Mouse (Mus musculus): ENCODE measurements around the gene Tmem178b. TPM values are rescaled to one million over a fixed set of nuclear protein-coding genes. Genes with fewer than 3 reads are reported as not detected.
A peak's percentile ranks its signal among the peaks of the same experiment; 100 is the strongest.

The Tmem178b gene
- polyA plus RNA-seq, 1 experiment from 2014 or later = 7.3 TPM

DNA sequence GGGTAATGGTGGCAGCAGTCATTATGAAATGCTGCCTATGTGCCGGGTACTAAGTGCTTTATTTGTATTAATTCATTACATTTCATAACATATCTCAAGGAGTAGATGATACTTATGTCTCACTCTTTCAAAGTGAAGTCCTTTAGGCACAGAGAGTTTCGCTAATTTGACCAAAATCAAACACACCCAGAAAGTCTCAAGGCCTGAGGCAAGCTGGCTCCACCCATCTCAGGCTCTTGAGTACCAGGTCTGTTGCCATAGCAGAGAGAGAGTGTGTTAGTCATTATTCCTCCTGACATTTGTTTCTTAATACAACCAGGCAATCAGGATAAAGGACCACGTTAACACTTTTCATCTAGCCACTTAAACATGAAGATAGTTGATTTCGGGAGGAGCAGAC is 117.7 kb downstream of the Tmem178b start:
- H3K27me3 ChIP-seq (ENCODE audit: control insufficient read depth, insufficient read depth, low read length) = no peaks in the 10 kb centered on the region
- H3K27ac ChIP-seq (ENCODE audit: low read depth, low read length) = no peak overlapping the region
- no peak overlapping the region for H3K4me2 ChIP-seq (ENCODE audit: low read depth)
- DNase-seq (ENCODE audit: low spot score) (no peak), ATAC-seq (ENCODE audit: insufficient read depth, low FRiP score, low TSS enrichment) (no peak)
- H3K9me3 ChIP-seq (ENCODE audit: control insufficient read depth, low read length) = no peaks in the 10 kb centered on the region
- WGBS = 77% methylated on average over 4 of the region's 4 CpGs
- H3K4me3 ChIP-seq (ENCODE audit: low read depth, low read length) = no peak overlapping the region
- H3K4me1 ChIP-seq (ENCODE audit: control insufficient read depth, insufficient read depth, low read length) = no peaks in the 10 kb centered on the region
- H3K9ac ChIP-seq (ENCODE audit: low read length) = no peak overlapping the region
- no peaks in the 10 kb centered on the region for H3K36me3 ChIP-seq (ENCODE audit: control insufficient read depth, insufficient read depth, low read length)

- peak; percentile 46 for DNase-seq (ENCODE audit: low spot score)
- Histone ChIP-seq H3K9ac (ENCODE audit: low read length) (no peak overlapping the region), H3K4me2 (ENCODE audit: low read depth) (no peak overlapping the region), H3K9me3 (ENCODE audit: control insufficient read depth, low read length) (no peaks in the 10 kb centered on the region), H3K27ac (ENCODE audit: low read depth, low read length) (no peak overlapping the region), H3K27me3 (ENCODE audit: control insufficient read depth, insufficient read depth, low read length) (no peaks in the 10 kb centered on the region), H3K4me1 (ENCODE audit: control insufficient read depth, insufficient read depth, low read length) (no peaks in the 10 kb centered on the region), H3K36me3 (ENCODE audit: control insufficient read depth, insufficient read depth, low read length) (no peaks in the 10 kb centered on the region), H3K4me3 (ENCODE audit: low read depth, low read length) (no peak overlapping the region)
- ATAC-seq (ENCODE audit: insufficient read depth, low FRiP score, low TSS enrichment) = 0 out of 2 replicates have a peak, but pooled peaks have one; percentile 23
- WGBS = 41% methylated on average over 6 of the region's 6 CpGs
Observed at GRCm38 (mm10) chr6:39991922-39992321, 118.9 kb downstream of the Tmem178b start.

- no peaks in the 10 kb centered on the region for H3K36me3 ChIP-seq (ENCODE audit: control insufficient read depth, insufficient read depth, low read length)
- no peak overlapping the region for H3K27ac ChIP-seq (ENCODE audit: low read depth, low read length)
- no peaks in the 10 kb centered on the region for H3K9me3 ChIP-seq (ENCODE audit: control insufficient read depth, low read length)
- H3K27me3 ChIP-seq (ENCODE audit: control insufficient read depth, insufficient read depth, low read length) = no peaks in the 10 kb centered on the region
- 82% methylated on average over 11 of the region's 11 CpGs for WGBS
- ATAC-seq (ENCODE audit: insufficient read depth, low FRiP score, low TSS enrichment) (no peak), DNase-seq (ENCODE audit: low spot score) (no peak)
- no peak overlapping the region for H3K9ac ChIP-seq (ENCODE audit: low read length)
- H3K4me2 ChIP-seq (ENCODE audit: low read depth) = no peak overlapping the region
- H3K4me3 ChIP-seq (ENCODE audit: low read depth, low read length) = no peak overlapping the region
- no peaks in the 10 kb centered on the region for H3K4me1 ChIP-seq (ENCODE audit: control insufficient read depth, insufficient read depth, low read length)
Observed at GRCm38 (mm10) chr6:40006006-40006765, 133.1 kb downstream of the Tmem178b start.

DNA sequence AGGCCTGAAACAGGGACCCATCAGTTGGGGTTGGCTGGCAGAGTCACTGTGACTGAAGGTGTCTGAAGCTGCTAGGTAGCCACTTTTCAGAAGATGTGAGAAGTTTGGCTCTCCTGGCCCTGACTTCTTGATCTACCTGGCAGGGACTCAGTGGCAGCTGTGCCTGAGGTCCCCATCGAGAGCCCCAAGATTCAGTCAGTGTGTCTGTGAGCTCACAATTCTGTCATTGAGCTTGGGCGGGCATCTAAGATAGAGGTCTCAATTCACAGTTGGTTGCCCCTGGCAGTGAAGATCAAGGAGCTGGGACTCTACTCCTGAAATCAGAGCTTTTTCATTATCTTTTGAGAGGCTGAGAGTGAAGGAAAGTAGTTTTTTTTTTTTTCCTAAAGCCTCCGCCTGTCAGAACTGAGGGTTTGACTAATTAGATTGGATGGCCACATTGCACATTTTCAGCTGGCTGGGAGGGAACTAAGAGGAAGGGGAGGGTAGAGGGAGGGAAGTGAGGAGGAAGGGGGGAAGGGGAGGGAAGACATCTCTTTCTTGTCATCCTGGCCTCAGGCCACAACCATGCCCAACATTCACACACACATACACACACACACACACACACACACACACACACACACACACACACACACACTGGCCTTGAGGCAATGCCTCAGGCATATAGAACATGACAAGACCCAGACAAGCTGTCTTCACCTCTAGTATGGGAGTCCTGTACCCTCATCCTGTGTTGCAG is 135.3 kb downstream of the Tmem178b start:
- H3K27me3 ChIP-seq (ENCODE audit: control insufficient read depth, insufficient read depth, low read length) = no peaks in the 10 kb centered on the region
- no peak overlapping the region for H3K27ac ChIP-seq (ENCODE audit: low read depth, low read length)
- no peaks in the 10 kb centered on the region for H3K4me1 ChIP-seq (ENCODE audit: control insufficient read depth, insufficient read depth, low read length)
- DNase-seq (ENCODE audit: low spot score) = no peak
- H3K9ac ChIP-seq (ENCODE audit: low read length) = no peak overlapping the region
- no peak overlapping the region for H3K4me3 ChIP-seq (ENCODE audit: low read depth, low read length)
- H3K9me3 ChIP-seq (ENCODE audit: control insufficient read depth, low read length) = no peaks in the 10 kb centered on the region
- WGBS = 73% methylated on average over 3 of the region's 3 CpGs
- ATAC-seq (ENCODE audit: insufficient read depth, low FRiP score, low TSS enrichment) = no peak
- no peaks in the 10 kb centered on the region for H3K36me3 ChIP-seq (ENCODE audit: control insufficient read depth, insufficient read depth, low read length)
- no peak overlapping the region for H3K4me2 ChIP-seq (ENCODE audit: low read depth)

DNA sequence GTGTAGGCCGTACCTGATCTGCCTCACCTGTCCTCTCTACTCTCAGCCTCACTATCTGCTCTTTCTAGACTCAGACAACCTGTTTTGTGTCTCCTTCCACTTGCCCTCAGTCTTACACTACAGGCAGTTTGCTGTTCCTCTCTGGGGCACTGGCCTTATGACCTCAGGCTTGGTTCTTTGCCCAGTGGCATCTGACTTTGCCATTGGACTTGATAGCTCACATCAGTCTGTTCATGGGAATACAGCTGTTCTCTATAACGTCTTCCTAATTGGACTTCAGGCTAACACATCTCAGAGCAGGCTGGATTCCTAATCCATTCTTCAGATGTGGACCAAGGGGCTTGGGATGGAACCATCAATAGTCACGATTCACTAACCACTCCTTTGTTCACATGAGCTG is 136.6 kb downstream of the Tmem178b start:
- DNase-seq (ENCODE audit: low spot score) (no peak), ATAC-seq (ENCODE audit: insufficient read depth, low FRiP score, low TSS enrichment) (no peak)
- no peaks in the 10 kb centered on the region for H3K27me3 ChIP-seq (ENCODE audit: control insufficient read depth, insufficient read depth, low read length)
- WGBS = 83% methylated on average over 3 of the region's 3 CpGs
- H3K9ac ChIP-seq (ENCODE audit: low read length) = no peak overlapping the region
- H3K4me3 ChIP-seq (ENCODE audit: low read depth, low read length) = no peak overlapping the region
- no peaks in the 10 kb centered on the region for H3K9me3 ChIP-seq (ENCODE audit: control insufficient read depth, low read length)
- H3K36me3 ChIP-seq (ENCODE audit: control insufficient read depth, insufficient read depth, low read length) = no peaks in the 10 kb centered on the region
- no peak overlapping the region for H3K4me2 ChIP-seq (ENCODE audit: low read depth)
- H3K27ac ChIP-seq (ENCODE audit: low read depth, low read length) = no peak overlapping the region
- peaks cover under 1% of the 10 kb centered on the region; the same call in 1 of the 2 replicates for H3K4me1 ChIP-seq (ENCODE audit: control insufficient read depth, insufficient read depth, low read length)

DNA sequence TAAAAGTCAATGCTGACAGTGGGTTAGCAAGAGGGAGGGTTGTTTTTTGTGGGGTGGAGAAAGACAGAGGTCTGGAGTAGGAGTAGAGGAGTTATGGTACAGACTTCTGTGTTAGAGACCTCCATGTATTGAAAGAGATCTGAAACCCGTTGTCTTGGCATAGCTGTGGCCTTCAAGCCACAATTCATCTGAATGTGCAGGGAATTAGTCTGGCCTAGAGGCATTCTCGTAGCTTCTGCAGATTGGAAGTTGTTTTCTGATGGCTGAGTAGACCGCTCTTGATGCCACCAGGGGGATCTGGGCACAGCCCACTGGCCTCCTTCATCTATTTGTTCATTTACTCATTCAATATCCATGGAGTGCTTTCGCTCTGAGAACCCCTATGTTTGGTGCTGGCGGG is 138.0 kb downstream of the Tmem178b start:
- Histone ChIP-seq H3K4me3 (ENCODE audit: low read depth, low read length) (no peak overlapping the region), H3K9ac (ENCODE audit: low read length) (no peak overlapping the region), H3K9me3 (ENCODE audit: control insufficient read depth, low read length) (no peaks in the 10 kb centered on the region), H3K27ac (ENCODE audit: low read depth, low read length) (no peak overlapping the region), H3K36me3 (ENCODE audit: control insufficient read depth, insufficient read depth, low read length) (no peaks in the 10 kb centered on the region), H3K27me3 (ENCODE audit: control insufficient read depth, insufficient read depth, low read length) (no peaks in the 10 kb centered on the region), H3K4me1 (ENCODE audit: control insufficient read depth, insufficient read depth, low read length) (peaks cover 3% of the 10 kb centered on the region; the same call in 1 of the 2 replicates), H3K4me2 (ENCODE audit: low read depth) (no peak overlapping the region)
- DNase-seq (ENCODE audit: low spot score) (no peak), ATAC-seq (ENCODE audit: insufficient read depth, low FRiP score, low TSS enrichment) (no peak)
- WGBS = 88% methylated on average over 5 of the region's 5 CpGs

DNA sequence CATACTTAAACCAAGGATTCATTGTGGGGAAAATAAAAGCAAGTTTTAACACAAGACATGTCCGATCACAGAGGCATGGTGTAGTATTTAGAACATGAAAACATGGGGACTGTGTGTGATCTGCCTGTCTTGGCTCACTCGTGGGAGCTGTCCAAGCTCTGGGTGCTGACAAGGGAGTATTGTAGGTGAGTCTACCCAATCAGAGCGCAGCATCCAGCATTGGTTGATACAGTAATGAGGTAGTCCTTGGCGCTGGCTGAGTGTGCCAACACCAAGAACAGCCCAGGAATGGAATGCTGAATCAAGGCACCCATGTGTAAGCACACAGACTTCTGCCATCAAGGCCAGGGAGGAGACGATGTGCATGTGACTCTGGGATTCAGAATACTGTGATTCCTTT is 138.5 kb downstream of the Tmem178b start:
- 66% methylated on average over 5 of the region's 5 CpGs for WGBS
- Histone ChIP-seq H3K9me3 (ENCODE audit: control insufficient read depth, low read length) (no peaks in the 10 kb centered on the region), H3K4me3 (ENCODE audit: low read depth, low read length) (no peak overlapping the region), H3K36me3 (ENCODE audit: control insufficient read depth, insufficient read depth, low read length) (no peaks in the 10 kb centered on the region), H3K9ac (ENCODE audit: low read length) (no peak overlapping the region), H3K27me3 (ENCODE audit: control insufficient read depth, insufficient read depth, low read length) (no peaks in the 10 kb centered on the region), H3K4me1 (ENCODE audit: control insufficient read depth, insufficient read depth, low read length) (peaks cover 3% of the 10 kb centered on the region; the same call in 1 of the 2 replicates), H3K27ac (ENCODE audit: low read depth, low read length) (no peak overlapping the region), H3K4me2 (ENCODE audit: low read depth) (no peak overlapping the region)
- DNase-seq (ENCODE audit: low spot score) (no peak), ATAC-seq (ENCODE audit: insufficient read depth, low FRiP score, low TSS enrichment) (no peak)

DNA sequence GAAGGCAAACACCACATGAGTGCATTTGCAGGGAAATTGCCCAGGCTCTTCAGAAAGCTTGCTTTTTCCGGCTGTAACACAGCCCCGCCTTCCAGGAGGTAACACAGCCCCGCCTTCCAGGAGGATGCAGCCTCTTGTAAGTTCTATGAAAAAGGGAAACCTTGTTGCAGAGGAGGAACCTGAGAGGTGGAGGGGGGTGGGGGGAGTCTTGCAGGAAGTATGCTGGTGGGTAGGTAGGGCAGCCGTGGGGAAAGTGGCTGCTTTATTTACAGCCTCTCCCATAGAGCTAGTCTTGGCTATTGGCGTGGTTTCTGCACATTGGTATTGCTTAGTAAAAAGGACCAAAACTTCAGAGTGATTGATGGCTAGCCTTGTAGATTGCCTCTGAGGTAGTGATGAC is 140.3 kb downstream of the Tmem178b start:
- Histone ChIP-seq H3K27me3 (ENCODE audit: control insufficient read depth, insufficient read depth, low read length) (no peaks in the 10 kb centered on the region), H3K36me3 (ENCODE audit: control insufficient read depth, insufficient read depth, low read length) (no peaks in the 10 kb centered on the region), H3K9me3 (ENCODE audit: control insufficient read depth, low read length) (no peaks in the 10 kb centered on the region), H3K9ac (ENCODE audit: low read length) (no peak overlapping the region), H3K4me1 (ENCODE audit: control insufficient read depth, insufficient read depth, low read length) (peaks cover 3% of the 10 kb centered on the region; the same call in 1 of the 2 replicates), H3K27ac (ENCODE audit: low read depth, low read length) (no peak overlapping the region), H3K4me2 (ENCODE audit: low read depth) (no peak overlapping the region), H3K4me3 (ENCODE audit: low read depth, low read length) (no peak overlapping the region)
- ATAC-seq (ENCODE audit: insufficient read depth, low FRiP score, low TSS enrichment) (no peak), DNase-seq (ENCODE audit: low spot score) (no peak)
- WGBS = 53% methylated on average over 5 of the region's 5 CpGs

DNA sequence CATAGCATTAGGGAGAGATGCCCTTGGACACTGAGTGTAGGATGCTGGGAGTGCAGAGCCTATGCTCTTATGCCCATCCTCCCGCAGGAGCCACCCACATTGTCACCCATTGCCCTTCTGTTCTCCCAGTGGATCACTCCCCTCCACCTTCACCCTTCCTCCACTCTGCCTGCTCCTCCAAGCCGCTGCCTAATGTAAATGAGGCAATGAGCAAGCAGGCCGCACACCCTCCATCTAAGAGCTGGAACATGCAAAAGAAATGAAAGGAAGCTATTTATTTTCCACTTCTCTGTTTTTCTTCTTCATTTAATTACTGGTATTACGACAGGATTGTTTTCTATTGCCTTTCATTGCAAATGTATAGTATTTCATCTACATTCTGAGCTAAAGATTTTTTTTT is 142.1 kb downstream of the Tmem178b start:
- 56% methylated on average over 4 of the region's 4 CpGs for WGBS
- DNase-seq (ENCODE audit: low spot score) (no peak), ATAC-seq (ENCODE audit: insufficient read depth, low FRiP score, low TSS enrichment) (no peak)
- no peaks in the 10 kb centered on the region for H3K9me3 ChIP-seq (ENCODE audit: control insufficient read depth, low read length)
- no peak overlapping the region for H3K9ac ChIP-seq (ENCODE audit: low read length)
- no peak overlapping the region for H3K27ac ChIP-seq (ENCODE audit: low read depth, low read length)
- H3K4me3 ChIP-seq (ENCODE audit: low read depth, low read length) = no peak overlapping the region
- no peak overlapping the region for H3K4me2 ChIP-seq (ENCODE audit: low read depth)
- no peaks in the 10 kb centered on the region for H3K27me3 ChIP-seq (ENCODE audit: control insufficient read depth, insufficient read depth, low read length)
- peaks cover 3% of the 10 kb centered on the region; the same call in 1 of the 2 replicates for H3K4me1 ChIP-seq (ENCODE audit: control insufficient read depth, insufficient read depth, low read length)
- H3K36me3 ChIP-seq (ENCODE audit: control insufficient read depth, insufficient read depth, low read length) = no peaks in the 10 kb centered on the region
